Mouse (Mus musculus) adrenal gland, adult 2 months (tissue): ENCODE measurements around the gene Foxo3. TPM values are rescaled to one million over a fixed set of nuclear protein-coding genes. Genes with fewer than 3 reads are reported as not detected.

Experiments used
- DNase-seq: peaks from one replicate; pipeline ENCODE4 v3.0.0; 2021
- polyA plus RNA-seq: library from polyadenylated mRNA; depleted of rRNA; stranded (reverse); fragments of >200 nt; gene quantifications from 2 replicates; pipeline ENCODE4 v1.2.3, GENCODE M21; 2012
- total RNA-seq, 2 experiments: library from RNA; stranded (reverse); gene quantifications; 2 replicates each; pipeline ENCODE4 v1.2.3; 2021

The Foxo3 gene
- total and polyA plus RNA-seq, 3 experiments = 39.7 to 76.1 (median 55.6) TPM

GRCm38 (mm10) chr10:42251203-42251602 is 25.4 kb downstream of the Foxo3 start:
- peak; percentile 82 for DNase-seq

- no peak for DNase-seq
Measured at GRCm38 (mm10) chr10:42249965-42250364, 26.6 kb downstream of the Foxo3 start.

- no peak for DNase-seq
Measured at GRCm38 (mm10) chr10:42248644-42249043, 27.9 kb downstream of the Foxo3 start.

- DNase-seq = no peak
Measured at GRCm38 (mm10) chr10:42248156-42248555, 28.4 kb downstream of the Foxo3 start.

- DNase-seq = no peak
Measured at GRCm38 (mm10) chr10:42247125-42247816, 29.3 kb downstream of the Foxo3 start.

GRCm38 (mm10) chr10:42246483-42246882 is 30.1 kb downstream of the Foxo3 start:
- no peak for DNase-seq

GRCm38 (mm10) chr10:42245636-42246035 is 30.9 kb downstream of the Foxo3 start:
- no peak for DNase-seq

- DNase-seq = no peak
Measured at GRCm38 (mm10) chr10:42245256-42245601, 31.3 kb downstream of the Foxo3 start.

- DNase-seq = peak; percentile 64
Measured at GRCm38 (mm10) chr10:42244420-42245255, 31.9 kb downstream of the Foxo3 start.

GRCm38 (mm10) chr10:42243925-42244324 is 32.6 kb downstream of the Foxo3 start:
- DNase-seq = no peak

GRCm38 (mm10) chr10:42242484-42242883 is 34.1 kb downstream of the Foxo3 start:
- DNase-seq = no peak

GRCm38 (mm10) chr10:42241775-42242174 is 34.8 kb downstream of the Foxo3 start:
- no peak for DNase-seq

GRCm38 (mm10) chr10:42239810-42240111 is 36.8 kb downstream of the Foxo3 start:
- no peak for DNase-seq

- no peak for DNase-seq
Measured at GRCm38 (mm10) chr10:42238923-42239809, 37.4 kb downstream of the Foxo3 start.

GRCm38 (mm10) chr10:42238296-42238695 is 38.3 kb downstream of the Foxo3 start:
- no peak for DNase-seq

- DNase-seq = no peak
Measured at GRCm38 (mm10) chr10:42237556-42237955, 39.0 kb downstream of the Foxo3 start.

GRCm38 (mm10) chr10:42235321-42235720 is 41.2 kb downstream of the Foxo3 start:
- DNase-seq = no peak

- DNase-seq = no peak
Measured at GRCm38 (mm10) chr10:42232977-42233376, 43.6 kb downstream of the Foxo3 start.

- DNase-seq = no peak
Measured at GRCm38 (mm10) chr10:42231847-42232246, 44.7 kb downstream of the Foxo3 start.

GRCm38 (mm10) chr10:42231100-42231541 is 45.4 kb downstream of the Foxo3 start:
- peak; percentile 82 for DNase-seq

- no peak for DNase-seq
Measured at GRCm38 (mm10) chr10:42230471-42231099, 46.0 kb downstream of the Foxo3 start.

GRCm38 (mm10) chr10:42227751-42228241 is 48.8 kb downstream of the Foxo3 start:
- DNase-seq = no peak
